10 mouse cellular contexts compared by ENCODE assay signal in genomic region chr6:114880798-114881197, GRCm38 (mm10).
DNase-seq lines count a peak whose midpoint lies in the region; ATAC-seq and TF ChIP-seq lines count a peak whose summit lies in the region.
"Had no signal": no experiment of that assay in that cellular context is flagged by ENCODE, and none has a peak within 500 bp of the region (broad histone marks: within the 10 kb centered on the region; RNA-seq: fewer than 3 reads in every experiment).

No protein-coding gene starts in this region.

- no peak overlapping the region for H3K4me2 ChIP-seq in heart, postnatal 0 days (ENCODE audit: low read depth, low read length)
- no peak overlapping the region for H3K4me2 ChIP-seq in liver, embryonic 12.5 days
- no peak overlapping the region for H3K4me2 ChIP-seq in liver, postnatal 0 days (ENCODE audit: low read depth, low read length)
- H3K4me2 ChIP-seq in hindbrain, postnatal 0 days (ENCODE audit: low read depth, low read length), result no peak overlapping the region

- no peak for TF ChIP-seq CTCF in heart, postnatal 0 days (IDR thresholded peaks at IDR 0.05; ENCODE audit: low read depth)
- TF ChIP-seq CTCF in liver, postnatal 0 days (IDR thresholded peaks at IDR 0.05; ENCODE audit: low read depth), result no peak
- no peak for TF ChIP-seq CTCF in hindbrain, postnatal 0 days (IDR thresholded peaks at IDR 0.05; ENCODE audit: low read depth)

- peaks cover 87% of the 10 kb centered on the region for H3K4me1 ChIP-seq in heart, postnatal 0 days (ENCODE audit: control insufficient read depth, insufficient read depth)
- H3K4me1 ChIP-seq in liver, embryonic 12.5 days, result peaks cover 87% of the 10 kb centered on the region
- peaks cover 64% of the 10 kb centered on the region for H3K4me1 ChIP-seq in liver, postnatal 0 days (ENCODE audit: insufficient read depth)
- peaks cover 97% of the 10 kb centered on the region for H3K4me1 ChIP-seq in embryonic facial prominence, embryonic 10.5 days
- peaks cover 61% of the 10 kb centered on the region for H3K4me1 ChIP-seq in hindbrain, postnatal 0 days (ENCODE audit: insufficient read depth, low read length)

- peaks cover 3% of the 10 kb centered on the region for H3K36me3 ChIP-seq in heart, postnatal 0 days (replicated peaks; ENCODE audit: control insufficient read depth, insufficient read depth, low read length)
- H3K36me3 ChIP-seq in liver, embryonic 12.5 days, result peaks cover 16% of the 10 kb centered on the region
- H3K36me3 ChIP-seq in liver, postnatal 0 days (replicated peaks; ENCODE audit: insufficient read depth, low read length), result 0 out of 2 replicates have a peak, but pooled peaks cover 5% of the 10 kb centered on the region
- H3K36me3 ChIP-seq in embryonic facial prominence, embryonic 10.5 days (replicated peaks), result peaks cover 38% of the 10 kb centered on the region
- no peaks in the 10 kb centered on the region for H3K36me3 ChIP-seq in hindbrain, postnatal 0 days (ENCODE audit: insufficient read depth, low read length)

- no peak for DNase-seq in heart, postnatal 0 days (ENCODE audit: low spot score)
- DNase-seq in heart, adult 11 months, result no peak
- no peak for DNase-seq in liver, postnatal 0 days
- DNase-seq in embryonic facial prominence, embryonic 10.5 days (ENCODE audit: low spot score), result no peak
- DNase-seq in hindbrain, postnatal 0 days (ENCODE audit: low spot score), result no peak
- DNase-seq in urinary bladder, adult 2 months (ENCODE audit: low spot score), result no peak
- DNase-seq: cerebellum, adult 2 months; kidney, postnatal 4 days; retina, postnatal 1 day had no signal

- no peak for TF ChIP-seq EP300 in heart, postnatal 0 days (IDR thresholded peaks at IDR 0.05; ENCODE audit: low read depth)
- no peak for TF ChIP-seq EP300 in liver, postnatal 0 days (IDR thresholded peaks at IDR 0.05; ENCODE audit: low read depth)

- no peaks in the 10 kb centered on the region for H3K27me3 ChIP-seq in heart, postnatal 0 days (ENCODE audit: control insufficient read depth, insufficient read depth, low read length)
- no peaks in the 10 kb centered on the region for H3K27me3 ChIP-seq in liver, embryonic 12.5 days (replicated peaks)
- H3K27me3 ChIP-seq in liver, postnatal 0 days (ENCODE audit: insufficient read depth, low read length), result no peaks in the 10 kb centered on the region
- H3K27me3 ChIP-seq in embryonic facial prominence, embryonic 10.5 days (replicated peaks; ENCODE audit: low read depth, poor library complexity, severe bottlenecking), result no peaks in the 10 kb centered on the region
- H3K27me3 ChIP-seq in hindbrain, postnatal 0 days (ENCODE audit: insufficient read depth, low read length), result no peaks in the 10 kb centered on the region

- H3K4me3 ChIP-seq in heart, postnatal 0 days (ENCODE audit: low read depth, low read length), result no peak overlapping the region
- no peak overlapping the region for H3K4me3 ChIP-seq in liver, embryonic 12.5 days
- H3K4me3 ChIP-seq in liver, postnatal 0 days (ENCODE audit: low read depth, low read length), result no peak overlapping the region
- H3K4me3 ChIP-seq in embryonic facial prominence, embryonic 10.5 days, result no peak overlapping the region
- H3K4me3 ChIP-seq in hindbrain, postnatal 0 days (ENCODE audit: low read length), result no peak overlapping the region

- 31% methylated on average over 4 of the region's 4 CpGs for WGBS in heart, postnatal 0 days
- WGBS in liver, embryonic 12.5 days (ENCODE audit: insufficient replicate concordance), result 25% methylated on average over 4 of the region's 4 CpGs
- WGBS in liver, postnatal 0 days (ENCODE audit: insufficient replicate concordance), result 53% methylated on average over 4 of the region's 4 CpGs
- 85% methylated on average over 4 of the region's 4 CpGs for WGBS in embryonic facial prominence, embryonic 10.5 days
- 74% methylated on average over 4 of the region's 4 CpGs for WGBS in hindbrain, postnatal 0 days

- no peaks in the 10 kb centered on the region for H3K9me3 ChIP-seq in heart, postnatal 0 days (replicated peaks; ENCODE audit: control insufficient read depth, low read length)
- H3K9me3 ChIP-seq in liver, embryonic 12.5 days (replicated peaks), result no peaks in the 10 kb centered on the region
- no peaks in the 10 kb centered on the region for H3K9me3 ChIP-seq in liver, postnatal 0 days (ENCODE audit: low read length)
- H3K9me3 ChIP-seq in embryonic facial prominence, embryonic 10.5 days, result no peaks in the 10 kb centered on the region; the same call in 1 of the 2 replicates
- no peaks in the 10 kb centered on the region for H3K9me3 ChIP-seq in hindbrain, postnatal 0 days (ENCODE audit: low read length)

- ATAC-seq in heart, postnatal 0 days (ENCODE audit: insufficient read depth, low read depth), result no peak
- no peak; the same call in 1 of the 2 replicates for ATAC-seq in liver, embryonic 12.5 days
- ATAC-seq in liver, postnatal 0 days, result no peak
- ATAC-seq in hindbrain, postnatal 0 days, result no peak

- H3K27ac ChIP-seq in heart, postnatal 0 days (ENCODE audit: low read depth), result peak overlapping the region; percentile 24; the same call in 1 of the 2 replicates
- H3K27ac ChIP-seq in liver, embryonic 12.5 days, result peak overlapping the region; percentile 40; the same call in 1 of the 2 replicates
- H3K27ac ChIP-seq in liver, postnatal 0 days (ENCODE audit: low read depth), result no peak overlapping the region
- H3K27ac ChIP-seq in embryonic facial prominence, embryonic 10.5 days (replicated peaks), result 0 out of 2 replicates have a peak overlapping the region, but pooled peaks have one; percentile 63
- peak overlapping the region; percentile 45; the same call in 1 of the 2 replicates for H3K27ac ChIP-seq in hindbrain, postnatal 0 days

- no peak overlapping the region for H3K9ac ChIP-seq in heart, postnatal 0 days (replicated peaks; ENCODE audit: low read depth, low read length)
- H3K9ac ChIP-seq in liver, embryonic 12.5 days, result no peak overlapping the region
- no peak overlapping the region for H3K9ac ChIP-seq in liver, postnatal 0 days (replicated peaks)
- no peak overlapping the region for H3K9ac ChIP-seq in hindbrain, postnatal 0 days (replicated peaks; ENCODE audit: low read length)
